ENCODE assay signal across 10 mouse cellular contexts in genomic region chr7:97590488-97590887, GRCm38 (mm10). TPM values are rescaled to one million over a fixed set of nuclear protein-coding genes. Genes with fewer than 3 reads are reported as not detected.
A peak's percentile ranks its signal among the peaks of the same experiment; 100 is the strongest.
DNase-seq lines count a peak whose midpoint lies in the region; ATAC-seq lines count a peak whose summit lies in the region.
"Had no signal": no experiment of that assay in that cellular context is flagged by ENCODE, and none has a peak within 500 bp of the region (broad histone marks: within the 10 kb centered on the region; RNA-seq: fewer than 3 reads in every experiment).

No protein-coding gene starts in this region.

- ATAC-seq in forebrain, embryonic 14.5 days, result no peak
- ATAC-seq in forebrain, embryonic 15.5 days (replicated peaks), result no peak
- no peak for ATAC-seq in midbrain, embryonic 14.5 days (ENCODE audit: low FRiP score, low TSS enrichment)
- ATAC-seq: inflammation-experienced regulatory T-cells, adult 6 months had no signal

- no peak overlapping the region for H3K4me3 ChIP-seq in forebrain, embryonic 14.5 days (ENCODE audit: low read depth, low read length)
- H3K4me3 ChIP-seq in forebrain, embryonic 15.5 days, result no peak overlapping the region
- H3K4me3 ChIP-seq in midbrain, embryonic 14.5 days (replicated peaks; ENCODE audit: low read depth, low read length), result no peak overlapping the region
- H3K4me3 ChIP-seq in midbrain, embryonic 10.5 days, result no peak overlapping the region
- H3K4me3 ChIP-seq: myocyte had no signal

- no peaks in the 10 kb centered on the region for H3K4me1 ChIP-seq in forebrain, embryonic 14.5 days (ENCODE audit: control insufficient read depth, insufficient read depth, low read length)
- H3K4me1 ChIP-seq in forebrain, embryonic 15.5 days, result peaks cover 7% of the 10 kb centered on the region; the same call in 1 of the 2 replicates
- peaks cover 4% of the 10 kb centered on the region; the same call in 1 of the 2 replicates for H3K4me1 ChIP-seq in midbrain, embryonic 14.5 days (ENCODE audit: control insufficient read depth, insufficient read depth, low read length)
- peaks cover 21% of the 10 kb centered on the region; the same call in 1 of the 2 replicates for H3K4me1 ChIP-seq in midbrain, embryonic 10.5 days

- H3K9ac ChIP-seq in forebrain, embryonic 14.5 days (ENCODE audit: low read length), result peak overlapping the region; percentile 5; the same call in 1 of the 2 replicates
- H3K9ac ChIP-seq in forebrain, embryonic 15.5 days (replicated peaks), result no peak overlapping the region
- H3K9ac ChIP-seq in midbrain, embryonic 14.5 days (replicated peaks; ENCODE audit: low read length), result no peak overlapping the region

- H3K36me3 ChIP-seq in forebrain, embryonic 14.5 days (ENCODE audit: control insufficient read depth, insufficient read depth, low read length), result 0 out of 2 replicates have a peak, but pooled peaks cover 2% of the 10 kb centered on the region
- H3K36me3 ChIP-seq in forebrain, embryonic 15.5 days, result no peaks in the 10 kb centered on the region
- H3K36me3 ChIP-seq in midbrain, embryonic 14.5 days (ENCODE audit: control insufficient read depth, insufficient read depth, low read length), result no peaks in the 10 kb centered on the region
- peaks cover 37% of the 10 kb centered on the region for H3K36me3 ChIP-seq in midbrain, embryonic 10.5 days

- no peaks in the 10 kb centered on the region for H3K27me3 ChIP-seq in forebrain, embryonic 14.5 days (replicated peaks; ENCODE audit: control insufficient read depth, insufficient read depth, low read length)
- no peaks in the 10 kb centered on the region for H3K27me3 ChIP-seq in forebrain, embryonic 15.5 days
- H3K27me3 ChIP-seq in midbrain, embryonic 14.5 days (ENCODE audit: control insufficient read depth, insufficient read depth, low read length), result no peaks in the 10 kb centered on the region
- no peaks in the 10 kb centered on the region for H3K27me3 ChIP-seq in midbrain, embryonic 10.5 days (ENCODE audit: low read depth, poor library complexity, severe bottlenecking)

- H3K9me3 ChIP-seq in forebrain, embryonic 14.5 days (replicated peaks; ENCODE audit: control insufficient read depth, low read length), result no peaks in the 10 kb centered on the region
- no peaks in the 10 kb centered on the region for H3K9me3 ChIP-seq in forebrain, embryonic 15.5 days
- H3K9me3 ChIP-seq in midbrain, embryonic 14.5 days (ENCODE audit: control insufficient read depth, low read length), result no peaks in the 10 kb centered on the region
- no peaks in the 10 kb centered on the region; the same call in 1 of the 2 replicates for H3K9me3 ChIP-seq in midbrain, embryonic 10.5 days (replicated peaks)

- WGBS in forebrain, embryonic 14.5 days, result 82% methylated on average over 3 of the region's 3 CpGs
- WGBS in forebrain, embryonic 15.5 days, result 64% methylated on average over 3 of the region's 3 CpGs
- WGBS in midbrain, embryonic 14.5 days, result 40% methylated on average over 3 of the region's 3 CpGs
- 61% methylated on average over 3 of the region's 3 CpGs for whole genome bisulfite sequencing in midbrain, embryonic 10.5 days

- H3K4me2 ChIP-seq in forebrain, embryonic 14.5 days (ENCODE audit: low read length), result no peak overlapping the region
- H3K4me2 ChIP-seq in forebrain, embryonic 15.5 days (replicated peaks), result no peak overlapping the region
- H3K4me2 ChIP-seq in midbrain, embryonic 14.5 days (ENCODE audit: low read length), result no peak overlapping the region

- DNase-seq in forebrain, embryonic 14.5 days (ENCODE audit: low spot score), result no peak
- peak; percentile 4 for DNase-seq in midbrain, embryonic 14.5 days
- no peak for DNase-seq in midbrain, embryonic 10.5 days (ENCODE audit: low spot score)
- DNase-seq in liver, result peak; percentile 44
- peak; percentile 72 for DNase-seq in yolk sac, embryonic 10.5 days (ENCODE audit: low spot score)
- DNase-seq in Muller cell, postnatal 12 days (ENCODE audit: inconsistent ontology term), result no peak
- DNase-seq in ovary, postnatal 14 days (ENCODE audit: low spot score), result no peak

- no peak overlapping the region for H3K27ac ChIP-seq in forebrain, embryonic 14.5 days (ENCODE audit: low read depth, low read length)
- no peak overlapping the region for H3K27ac ChIP-seq in forebrain, embryonic 15.5 days (replicated peaks)
- H3K27ac ChIP-seq in midbrain, embryonic 14.5 days (replicated peaks; ENCODE audit: low read depth, low read length), result 0 out of 2 replicates have a peak overlapping the region, but pooled peaks have one; percentile 8
- H3K27ac ChIP-seq in midbrain, embryonic 10.5 days (replicated peaks), result no peak overlapping the region

RNA-seq across cellular contexts. Expression of gene Rsf1, which starts 10.8 kb away (rescaled TPM):
- 21.4 and 25.5 TPM in 2 replicates for polyA plus RNA-seq in forebrain, embryonic 14.5 days (2014; fragmentation: Nextera tagmentation; extraction: Ambion mirVana)
- polyA plus RNA-seq in forebrain, embryonic 15.5 days (2015; fragmentation: Nextera tagmentation; extraction: Ambion mirVana), result 34.5 and 39.9 TPM in 2 replicates
- polyA plus RNA-seq in midbrain, embryonic 14.5 days (2014; fragmentation: Nextera tagmentation; extraction: Ambion mirVana), result 28.1 and 35.1 TPM in 2 replicates
- 21.3 and 23.6 TPM in 2 replicates for polyA plus RNA-seq in midbrain, embryonic 10.5 days (2016; fragmentation: Nextera tagmentation; extraction: Ambion mirVana)

RNA-seq across cellular contexts. Expression of gene Aamdc, which starts 11.2 kb away (rescaled TPM):
- polyA plus RNA-seq in forebrain, embryonic 14.5 days (2014; fragmentation: Nextera tagmentation; extraction: Ambion mirVana), result 56.8 and 64.1 TPM in 2 replicates
- polyA plus RNA-seq in forebrain, embryonic 15.5 days (2015; fragmentation: Nextera tagmentation; extraction: Ambion mirVana), result 54.2 and 55.3 TPM in 2 replicates
- 42.2 and 55.6 TPM in 2 replicates for polyA plus RNA-seq in midbrain, embryonic 14.5 days (2014; fragmentation: Nextera tagmentation; extraction: Ambion mirVana)
- polyA plus RNA-seq in midbrain, embryonic 10.5 days (2016; fragmentation: Nextera tagmentation; extraction: Ambion mirVana), result 36.7 and 38.0 TPM in 2 replicates

Comparison
In these comparisons a context has a peak if more than half of its experiments do, and no peak if none do; other contexts are left out.
1. DNase-seq: peak in midbrain, embryonic 14.5 days (single experiment), liver (single experiment) and yolk sac, embryonic 10.5 days (single experiment); none in forebrain, embryonic 14.5 days (single experiment), midbrain, embryonic 10.5 days (single experiment), Muller cell, postnatal 12 days (single experiment) and ovary, postnatal 14 days (single experiment).